Mouse (Mus musculus) gastrocnemius, postnatal 36 days (tissue): ENCODE measurements around the gene Clec4d. TPM values are rescaled to one million over a fixed set of nuclear protein-coding genes. Genes with fewer than 3 reads are reported as not detected.
"Not testable (repeated sequence)": the region's sequence is repeated elsewhere in the genome, so short reads cannot be mapped to it uniquely, and the experiment has no call there.

ENCODE experiments used
- DNase-seq, 2 experiments: peaks; one replicate each; pipeline ENCODE4 v3.0.0; 2022
- intact Hi-C: fragments of 180-260 bp; cut with DNase I; formaldehyde crosslinking; loops from one replicate; pipeline ENCODE4 v1.15.1; 2025
- total RNA-seq, 2 experiments: library from RNA; stranded (reverse); gene quantifications; 2 replicates each; pipeline ENCODE4 v1.2.3; 2021

Clec4d gene
- total RNA-seq, 2 experiments from 2014 or later: not detected

GRCm38 (mm10) chr6:123306315-123306714, 44.4 kb downstream of the Clec4d start:
- not testable (repeated sequence) for DNase-seq

DNA sequence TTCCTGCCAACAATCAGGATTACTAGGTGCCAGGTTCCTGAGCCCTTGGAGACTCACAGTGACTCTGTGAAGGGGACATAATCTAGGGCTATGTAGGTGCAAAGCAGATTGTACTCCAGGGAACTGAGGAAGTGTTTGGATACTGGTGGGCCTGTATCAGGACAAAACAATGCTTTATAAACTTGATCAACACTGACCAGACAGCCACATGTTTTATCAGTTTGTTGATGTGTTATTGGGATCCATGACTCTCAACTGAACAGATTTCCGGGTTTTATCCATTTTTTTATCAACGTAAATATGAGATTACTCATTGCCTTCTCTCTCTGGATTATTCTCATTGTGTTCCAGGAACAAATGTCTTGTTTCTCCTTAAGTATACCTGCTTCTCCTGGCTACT, 46.1 kb downstream of the Clec4d start, which contains the start of gene Vmn2r19:
TSS of gene Vmn2r19 (plus strand) at position 301 of the 400 bp plus-strand sequence.
- no peak for DNase-seq
- intact Hi-C loops: no loop called here

More at GRCm38 (mm10) chr6:123306315-123306714, 44.4 kb downstream of the Clec4d start:
- intact Hi-C loops: not testable (repeated sequence)

Other genes with a start within 250 kb of the Clec4d start
- gene Clec4b1, start 212.1 kb upstream of the Clec4d start, total RNA-seq: not detected
- gene Clec4a2, start 155.7 kb upstream of the Clec4d start, total RNA-seq: 1 to 10 TPM in 1 of 2 experiments, under 1 TPM in 1; 0.54 to 1.1 TPM
- gene Clec4b2, start 89.2 kb upstream of the Clec4d start, total RNA-seq: not detected
- gene Clec4n, start 32.3 kb upstream of the Clec4d start, total RNA-seq: not detected
- gene Clec4e, start 27.8 kb downstream of the Clec4d start, total RNA-seq: not detected
- gene Vmn2r19, start 46.2 kb downstream of the Clec4d start, total RNA-seq: not detected
- gene Vmn2r20, start 156.0 kb downstream of the Clec4d start, total RNA-seq: not detected